Mouse (Mus musculus) limb, embryonic 10.5 days (tissue): ENCODE results near the gene Bex2. TPM values are rescaled to one million over a fixed set of nuclear protein-coding genes. Genes with fewer than 3 reads are reported as not detected.
"Not testable (repeated sequence)": the region's sequence is repeated elsewhere in the genome, so short reads cannot be mapped to it uniquely, and the experiment has no call there.

ENCODE experiments used
- DNase-seq: peaks from one replicate; pipeline ENCODE4 v3.0.0-alpha.2; 2017; ENCODE audit warnings: low spot score
- H3K27ac ChIP-seq: fragments of 300-500 bp; sonication (generic); 2 replicates; pipeline ENCODE4 v1.5.1; 2016; ENCODE audit warnings: mild to moderate bottlenecking
- H3K27me3 ChIP-seq: fragments of 300-500 bp; sonication (generic); 2 replicates; pipeline ENCODE4 v1.6.1; 2016; ENCODE audit warnings: low read depth, mild to moderate bottlenecking; ENCODE audit not compliant: poor library complexity, severe bottlenecking
- H3K36me3 ChIP-seq: fragments of 300-500 bp; sonication (generic); 2 replicates; pipeline ENCODE4 v1.6.1; 2016; ENCODE audit warnings: mild to moderate bottlenecking, moderate library complexity
- H3K4me1 ChIP-seq: fragments of 300-500 bp; sonication (generic); 2 replicates; pipeline ENCODE4 v1.6.1; 2016
- H3K4me3 ChIP-seq: fragments of 300-500 bp; sonication (generic); 2 replicates; pipeline ENCODE4 v1.5.1; 2016; ENCODE audit warnings: mild to moderate bottlenecking, moderate library complexity
- H3K9me3 ChIP-seq: fragments of 300-500 bp; sonication (generic); replicated peaks from 2 replicates; pipeline ENCODE4 v1.6.1; 2016; ENCODE audit warnings: mild to moderate bottlenecking
- WGBS: fragments of 180-500 bp; shearing (Covaris S2); methylation state at CpG from one replicate; pipeline ENCODE4 v1.1.7; 2016; 5-methylcytosine and 5-hydroxymethylcytosine counted together
- polyA plus RNA-seq: library from polyadenylated mRNA; unstranded; fragments of >200 nt; fragmentation: Nextera tagmentation; extraction: Ambion mirVana; gene quantifications from 2 replicates; pipeline ENCODE4 v1.2.1, GENCODE M21; 2016

Gene Bex2
- polyA plus RNA-seq, result 261 and 268 TPM in 2 replicates

DNA sequence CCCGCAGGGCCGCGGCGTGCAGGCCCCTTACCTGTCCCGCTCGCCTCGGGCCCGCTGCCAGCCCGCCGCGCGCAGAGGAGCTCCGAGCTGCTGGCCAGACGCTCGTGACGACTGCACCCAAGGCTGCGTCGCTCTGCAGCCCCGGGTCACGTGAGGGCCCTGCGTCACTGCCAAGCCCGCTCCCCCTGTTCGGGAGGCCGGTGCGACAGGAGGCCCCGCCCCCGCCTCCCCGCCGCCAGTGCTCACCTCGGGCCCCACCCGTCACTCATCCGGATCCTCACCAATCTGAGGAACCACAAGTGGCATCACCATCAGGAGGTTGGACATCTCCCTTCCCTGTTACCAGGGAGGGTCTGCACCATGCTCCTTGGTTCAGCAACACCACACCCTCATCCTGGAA is at the start of gene Bex2:
Gene Bex2, minus strand, starts transcription at position 217 of the 400 bp plus-strand sequence.
- peak; percentile 27 for DNase-seq
- peaks cover 29% of the 10 kb centered on the region for H3K27me3 ChIP-seq
- WGBS, result no CpG with 5 or more reads among the region's 32 CpGs
- not testable (repeated sequence) for H3K36me3 ChIP-seq, H3K9me3 ChIP-seq, H3K4me1 ChIP-seq
- H3K4me3 ChIP-seq, result peak within 1 kb of the TSS; percentile 54
- H3K27ac ChIP-seq, result peak within 1 kb of the TSS; percentile 74; the same call in 1 of the 2 replicates

DNA sequence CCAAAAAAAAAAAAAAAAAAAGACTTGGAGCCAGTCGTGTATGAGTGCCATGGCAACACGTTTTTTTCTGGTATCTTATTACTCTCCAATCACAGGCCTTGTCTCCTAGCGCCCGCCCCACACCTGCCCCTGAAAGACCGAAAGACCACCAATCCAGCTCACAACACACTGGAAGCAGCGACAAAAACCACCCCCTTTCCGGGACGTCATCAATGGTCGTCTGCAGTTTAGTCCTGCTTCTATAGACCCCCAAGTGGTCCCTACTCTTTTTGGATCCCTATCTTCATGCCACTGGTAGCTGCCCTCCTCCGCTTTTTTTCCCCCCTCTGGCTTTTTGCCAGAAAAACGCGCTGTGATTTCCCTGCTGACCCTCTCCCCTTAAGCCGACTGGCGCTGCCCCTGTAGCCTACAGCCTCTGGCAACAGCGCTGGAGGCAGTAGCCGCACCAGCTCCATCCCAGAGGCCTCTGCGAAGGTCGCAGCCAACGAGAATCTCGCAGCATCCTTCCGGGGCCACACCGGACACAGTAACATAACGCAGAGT is 47.5 kb upstream of the Bex2 start:
- Histone ChIP-seq H3K9me3 (no peaks in the 10 kb centered on the region), H3K4me1 (no peaks in the 10 kb centered on the region), H3K36me3 (no peaks in the 10 kb centered on the region), H3K27me3 (peaks cover 73% of the 10 kb centered on the region), H3K27ac (peak overlapping the region; percentile 77), H3K4me3 (peak overlapping the region; percentile 53)
- 14% methylated on average over 23 of the region's 23 CpGs for WGBS
- peak; percentile 74 for DNase-seq

DNA sequence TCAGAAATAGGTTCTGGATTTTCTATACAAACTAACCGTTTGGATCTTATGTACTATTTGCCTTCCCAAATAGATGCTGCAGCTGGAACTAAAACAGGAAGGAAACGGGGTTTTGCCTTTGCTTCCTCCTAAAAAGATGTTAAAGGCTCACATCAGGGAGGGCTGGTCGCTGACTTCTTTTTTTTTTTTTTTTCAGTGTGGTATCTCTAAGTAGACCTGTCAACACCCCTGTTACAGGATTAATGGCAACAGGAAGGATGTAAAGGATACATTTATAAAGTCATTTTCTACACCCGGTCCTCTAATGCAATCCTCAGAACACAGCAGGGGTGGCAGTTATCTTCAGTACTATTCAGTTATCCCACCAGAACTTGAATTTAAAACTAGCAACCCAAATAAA is 47.0 kb upstream of the Bex2 start:
- no peaks in the 10 kb centered on the region for H3K9me3 ChIP-seq
- peak overlapping the region; percentile 53; the same call in 1 of the 2 replicates for H3K4me3 ChIP-seq
- no peaks in the 10 kb centered on the region for H3K4me1 ChIP-seq
- 42% methylated on average over 4 of the region's 4 CpGs for WGBS
- H3K36me3 ChIP-seq, result no peaks in the 10 kb centered on the region
- H3K27ac ChIP-seq, result no peak overlapping the region
- DNase-seq, result no peak
- H3K27me3 ChIP-seq, result peaks cover 78% of the 10 kb centered on the region

GRCm38 (mm10) chrX:136107942-136108341 is 39.9 kb upstream of the Bex2 start:
- Histone ChIP-seq H3K4me1 (no peaks in the 10 kb centered on the region), H3K27me3 (peaks cover 64% of the 10 kb centered on the region), H3K27ac (no peak overlapping the region), H3K9me3 (no peaks in the 10 kb centered on the region), H3K36me3 (no peaks in the 10 kb centered on the region), H3K4me3 (no peak overlapping the region)
- WGBS, result 40% methylated on average over 6 of the region's 6 CpGs
- peak; percentile 34 for DNase-seq

DNA sequence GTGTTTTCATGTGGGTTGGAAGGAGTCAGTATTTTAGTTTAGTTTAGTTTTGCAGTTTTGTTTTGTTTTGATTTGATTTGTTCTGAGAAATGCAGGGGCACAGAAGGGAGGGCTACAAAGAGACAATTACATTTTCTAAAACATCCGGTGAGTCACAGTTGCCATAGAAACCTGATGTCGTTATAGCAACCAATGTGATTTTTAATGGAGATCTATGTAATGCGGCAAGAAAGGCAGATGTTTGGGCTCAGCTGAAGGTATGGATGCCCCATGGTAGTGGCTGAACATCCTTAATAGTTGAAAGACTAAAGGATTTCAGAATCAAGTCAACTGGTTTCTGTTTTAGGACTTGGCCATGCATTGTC is 36.7 kb upstream of the Bex2 start:
- H3K4me1 ChIP-seq, result no peaks in the 10 kb centered on the region
- H3K36me3 ChIP-seq, result no peaks in the 10 kb centered on the region
- peaks cover 41% of the 10 kb centered on the region for H3K27me3 ChIP-seq
- 82% methylated on average over 3 of the region's 3 CpGs for WGBS
- H3K27ac ChIP-seq, result no peak overlapping the region
- H3K9me3 ChIP-seq, result no peaks in the 10 kb centered on the region
- H3K4me3 ChIP-seq, result no peak overlapping the region
- DNase-seq, result no peak

DNA sequence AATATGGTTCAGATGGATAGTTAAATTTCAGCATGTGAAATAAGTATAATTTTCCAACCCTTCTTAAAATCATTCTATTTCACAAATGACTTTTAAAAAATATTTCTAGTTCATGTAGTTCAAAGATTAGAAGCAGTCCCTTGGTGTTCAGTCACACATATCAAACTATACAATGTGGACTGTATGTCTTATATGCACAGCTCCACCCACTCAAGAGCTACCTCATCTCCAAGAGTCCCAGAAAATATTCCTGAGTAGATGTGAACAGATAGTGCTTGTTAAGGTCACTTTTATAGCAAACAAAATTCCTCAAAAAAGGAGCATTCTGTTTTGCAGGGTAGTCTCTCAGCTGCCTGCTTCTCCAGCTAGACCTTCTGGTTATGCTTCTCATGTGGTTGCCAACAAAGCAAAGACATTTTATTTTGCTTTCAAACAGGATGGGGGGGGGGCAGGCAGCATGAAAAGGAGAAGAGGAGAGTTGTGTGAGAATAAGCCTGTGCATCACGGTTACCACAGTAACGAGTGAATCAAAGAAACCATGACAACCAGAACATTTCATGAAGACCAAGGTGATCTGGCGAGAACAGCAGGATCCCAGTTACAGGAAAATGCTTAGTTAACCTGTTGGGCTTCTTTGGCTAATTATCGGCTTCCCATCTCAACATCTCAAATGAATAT is 36.1 kb upstream of the Bex2 start:
- 74% methylated on average over 4 of the region's 4 CpGs for WGBS
- no peak overlapping the region for H3K27ac ChIP-seq

GRCm38 (mm10) chrX:136094421-136094820 is 26.4 kb upstream of the Bex2 start:
- Histone ChIP-seq H3K27me3 (peaks cover 53% of the 10 kb centered on the region), H3K36me3 (no peaks in the 10 kb centered on the region)
- WGBS, result 56% methylated on average over 2 of the region's 2 CpGs

More for the DNA sequence above, 36.1 kb upstream of the Bex2 start:
- Histone ChIP-seq H3K27me3 (peaks cover 36% of the 10 kb centered on the region), H3K4me1 (no peaks in the 10 kb centered on the region), H3K4me3 (no peak overlapping the region), H3K36me3 (no peaks in the 10 kb centered on the region), H3K9me3 (no peaks in the 10 kb centered on the region)
- no peak for DNase-seq

DNA sequence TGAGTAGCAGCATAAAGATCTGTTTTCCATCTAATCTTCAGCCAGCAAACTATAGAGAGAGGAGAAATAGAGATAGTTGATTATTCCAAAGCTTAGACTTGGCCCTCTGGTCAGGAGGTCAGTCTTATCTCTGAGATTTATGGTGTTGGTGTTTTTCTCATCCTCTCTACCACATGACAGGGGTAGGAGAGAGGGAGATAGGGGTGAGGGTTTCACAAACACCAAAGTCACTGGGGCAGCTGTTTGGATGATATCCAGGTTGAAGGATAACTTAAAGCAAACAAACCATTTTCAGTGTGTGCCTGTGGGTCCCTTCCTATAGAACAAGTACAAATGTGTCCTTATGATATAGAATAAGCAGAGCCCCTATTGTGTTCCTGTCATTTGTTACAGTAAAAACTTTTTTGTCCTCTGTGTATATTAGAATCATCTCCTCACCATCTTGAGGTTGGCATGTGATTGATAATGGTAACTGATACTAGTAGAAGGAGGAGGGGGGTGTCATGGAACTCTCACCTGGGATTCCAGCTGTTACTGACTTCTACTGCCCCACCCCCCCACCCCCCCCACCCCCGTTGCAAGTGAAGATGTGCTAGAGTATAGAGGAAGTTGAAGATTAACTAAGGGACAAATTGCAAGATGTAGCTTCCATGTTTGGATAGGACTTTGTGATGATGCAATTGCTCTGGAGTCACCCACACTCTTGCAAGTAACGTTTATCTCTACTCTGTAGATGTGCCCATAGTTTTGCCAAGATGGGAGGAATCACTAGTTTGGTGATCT is 24.7 kb upstream of the Bex2 start:
- DNase-seq, result no peak
- no peaks in the 10 kb centered on the region for H3K4me1 ChIP-seq
- H3K36me3 ChIP-seq, result no peaks in the 10 kb centered on the region
- no peak overlapping the region for H3K4me3 ChIP-seq
- WGBS, result 46% methylated on average over 2 of the region's 2 CpGs
- H3K27ac ChIP-seq, result no peak overlapping the region
- no peaks in the 10 kb centered on the region for H3K9me3 ChIP-seq
- H3K27me3 ChIP-seq, result peaks cover 54% of the 10 kb centered on the region

More at GRCm38 (mm10) chrX:136094421-136094820, 26.4 kb upstream of the Bex2 start:
- no peak overlapping the region for H3K4me3 ChIP-seq
- no peaks in the 10 kb centered on the region for H3K9me3 ChIP-seq
- no peaks in the 10 kb centered on the region for H3K4me1 ChIP-seq
- no peak overlapping the region for H3K27ac ChIP-seq
- no peak for DNase-seq

DNA sequence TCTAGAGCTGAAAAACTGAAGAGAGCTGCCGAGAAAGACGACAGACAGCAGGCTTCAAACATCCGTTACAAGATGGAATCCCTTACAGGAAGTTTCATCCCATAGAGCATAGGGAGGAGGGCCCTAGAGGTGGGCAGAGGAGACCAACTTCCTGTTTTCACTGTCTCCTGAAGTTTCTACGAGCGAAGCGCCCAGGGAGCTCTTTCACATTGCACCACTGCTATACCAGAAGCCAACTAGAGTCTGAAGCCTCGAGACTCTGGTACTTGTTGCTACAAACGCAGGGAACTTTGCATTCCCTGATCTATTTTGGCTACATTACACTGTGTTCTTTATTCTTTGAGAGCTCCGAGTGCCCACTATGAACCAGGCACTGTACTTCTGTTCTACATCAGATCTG is 17.1 kb upstream of the Bex2 start, which contains the start of gene Nxf3:
Gene Nxf3, minus strand, starts transcription at position 101 of the 400 bp plus-strand sequence.
- WGBS, result 88% methylated on average over 9 of the region's 9 CpGs
- Histone ChIP-seq H3K27ac (no peak within 1 kb of the TSS), H3K4me3 (no peak within 1 kb of the TSS), H3K4me1 (no peaks in the 10 kb centered on the region), H3K36me3 (no peaks in the 10 kb centered on the region), H3K27me3 (peaks cover 45% of the 10 kb centered on the region; the same call in 1 of the 2 replicates), H3K9me3 (no peaks in the 10 kb centered on the region)
- DNase-seq, result no peak

- 8% methylated on average over 15 of the region's 48 CpGs for WGBS
- H3K27me3 ChIP-seq, result peaks cover 28% of the 10 kb centered on the region
Observed at GRCm38 (mm10) chrX:136067201-136067991, 640 bp downstream of the Bex2 start.

DNA sequence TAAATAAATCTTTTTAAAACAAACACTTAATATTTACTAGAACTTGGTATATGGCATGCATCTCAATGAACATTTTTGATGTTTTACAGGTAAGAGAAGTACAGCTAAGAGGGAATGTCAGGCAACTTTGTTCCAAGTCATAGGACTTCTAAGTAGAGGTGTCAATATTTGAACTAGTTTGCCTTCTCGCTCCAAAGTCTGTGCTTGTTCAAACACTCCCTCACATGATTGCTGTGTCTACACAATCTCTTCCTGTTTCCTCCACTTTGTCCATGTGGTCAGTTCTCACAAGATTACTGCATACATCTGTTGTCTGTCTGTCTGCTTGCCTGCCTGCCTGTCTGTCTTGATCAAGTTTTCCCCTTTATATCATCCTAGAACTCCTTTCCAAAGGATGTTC is 7.3 kb downstream of the Bex2 start:
- no peaks in the 10 kb centered on the region for H3K9me3 ChIP-seq
- no peak for DNase-seq
- peaks cover 45% of the 10 kb centered on the region for H3K27me3 ChIP-seq
- no peak overlapping the region for H3K27ac ChIP-seq
- WGBS, result 83% methylated on average over 1 of the region's 1 CpGs
- H3K36me3 ChIP-seq, result no peaks in the 10 kb centered on the region
- H3K4me3 ChIP-seq, result no peak overlapping the region
- no peaks in the 10 kb centered on the region for H3K4me1 ChIP-seq

More at GRCm38 (mm10) chrX:136067201-136067991, 640 bp downstream of the Bex2 start:
- H3K9me3 ChIP-seq, H3K4me1 ChIP-seq, H3K36me3 ChIP-seq: not testable (repeated sequence)
- Histone ChIP-seq H3K4me3 (peak overlapping the region; percentile 54), H3K27ac (peak overlapping the region; percentile 74; the same call in 1 of the 2 replicates)
- peak; percentile 45 for DNase-seq

GRCm38 (mm10) chrX:136051219-136051618 is 16.8 kb downstream of the Bex2 start:
- no peak for DNase-seq
- no peak overlapping the region for H3K4me3 ChIP-seq
- no peaks in the 10 kb centered on the region for H3K4me1 ChIP-seq
- no peaks in the 10 kb centered on the region for H3K36me3 ChIP-seq
- H3K27me3 ChIP-seq, result peaks cover 35% of the 10 kb centered on the region
- H3K9me3 ChIP-seq, result no peaks in the 10 kb centered on the region
- 88% methylated on average over 2 of the region's 2 CpGs for WGBS
- no peak overlapping the region for H3K27ac ChIP-seq
